Mouse (Mus musculus): ENCODE results near the gene Capn8. TPM values are rescaled to one million over a fixed set of nuclear protein-coding genes. Genes with fewer than 3 reads are reported as not detected.
A peak's percentile ranks its signal among the peaks of the same experiment; 100 is the strongest.

Capn8 gene
- polyA plus RNA-seq, 1 experiment from 2014 or later: 2.1 TPM

DNA sequence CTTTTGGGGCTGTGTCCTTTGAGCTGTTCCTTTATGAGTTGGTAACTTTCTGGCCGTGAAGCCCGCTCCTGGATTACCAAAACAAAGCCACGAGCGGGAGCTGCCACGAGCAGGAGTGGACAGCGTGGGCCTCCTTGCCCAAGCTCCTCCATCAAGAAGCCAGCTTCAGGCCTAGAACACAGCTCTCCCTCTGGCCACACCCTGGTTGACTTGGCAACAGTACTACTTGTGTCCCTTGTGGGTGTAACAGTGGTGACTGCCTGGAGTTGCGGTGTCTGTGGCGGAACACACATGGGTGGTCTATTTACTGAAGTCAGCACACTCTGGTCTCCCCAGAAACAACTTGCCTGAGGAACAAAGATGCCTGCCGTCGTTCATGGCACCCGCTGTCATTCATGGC, 104.9 kb downstream of the Capn8 start:
- Histone ChIP-seq H3K4me3 (ENCODE audit: low read depth, low read length) (no peak overlapping the region), H3K9ac (ENCODE audit: low read length) (no peak overlapping the region), H3K27ac (ENCODE audit: low read depth) (no peak overlapping the region), H3K4me1 (replicated peaks; ENCODE audit: control insufficient read depth, insufficient read depth, low read length) (peaks cover 17% of the 10 kb centered on the region), H3K36me3 (ENCODE audit: control insufficient read depth, insufficient read depth, low read length) (no peaks in the 10 kb centered on the region), H3K4me2 (ENCODE audit: low read length) (no peak overlapping the region), H3K9me3 (ENCODE audit: control insufficient read depth, low read length) (no peaks in the 10 kb centered on the region), H3K27me3 (replicated peaks; ENCODE audit: control insufficient read depth, insufficient read depth, low read length) (no peaks in the 10 kb centered on the region)
- 73% methylated on average over 11 of the region's 11 CpGs for WGBS
- ATAC-seq (replicated peaks; ENCODE audit: low FRiP score, low TSS enrichment, low read depth): no peak
- no peak for DNase-seq (ENCODE audit: low spot score)

DNA sequence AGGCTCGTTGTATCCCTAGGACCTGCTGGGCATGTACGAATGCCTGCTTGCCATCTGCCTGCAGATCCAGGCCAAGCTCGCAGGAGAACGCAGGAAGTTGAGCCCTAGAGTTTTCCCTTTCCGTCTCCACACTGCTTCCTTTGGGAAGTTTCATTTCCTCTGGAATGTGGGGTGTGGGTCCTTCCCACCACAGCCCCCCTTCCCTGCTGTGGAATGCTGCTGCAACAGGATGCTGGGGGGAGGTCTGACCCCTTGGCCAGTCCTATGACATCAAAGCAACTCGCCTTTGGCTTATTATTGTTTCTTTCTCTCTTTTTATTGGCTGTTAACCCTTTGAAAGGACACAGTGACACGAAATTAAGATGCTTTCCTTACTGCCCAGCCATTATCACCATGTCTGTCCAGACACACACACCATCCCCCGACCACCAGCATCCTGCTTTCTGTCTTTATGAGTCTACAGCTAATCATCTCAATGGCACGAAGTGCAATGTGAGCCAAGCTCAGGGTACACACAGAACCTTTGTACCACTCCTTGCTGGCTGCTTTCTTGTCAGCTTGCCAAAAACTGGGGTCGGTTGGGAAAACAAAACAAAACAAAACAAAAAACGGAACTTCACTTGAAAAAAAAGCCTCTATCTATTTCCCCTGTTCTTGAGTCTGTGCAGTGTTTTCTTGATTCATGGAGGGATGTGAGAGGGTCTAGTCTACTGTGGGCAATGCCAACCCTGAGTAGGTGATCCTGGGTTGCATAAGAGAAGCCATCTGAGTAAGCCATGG, 105.9 kb downstream of the Capn8 start:
- no peaks in the 10 kb centered on the region for H3K27me3 ChIP-seq (replicated peaks; ENCODE audit: control insufficient read depth, insufficient read depth, low read length)
- no peaks in the 10 kb centered on the region for H3K9me3 ChIP-seq (ENCODE audit: control insufficient read depth, low read length)
- DNase-seq (ENCODE audit: low spot score) (no peak), ATAC-seq (replicated peaks; ENCODE audit: low FRiP score, low TSS enrichment, low read depth) (0 out of 2 replicates have a peak, but pooled peaks have one; percentile 45)
- peaks cover 17% of the 10 kb centered on the region for H3K4me1 ChIP-seq (replicated peaks; ENCODE audit: control insufficient read depth, insufficient read depth, low read length)
- H3K4me2 ChIP-seq (ENCODE audit: low read length): no peak overlapping the region
- H3K27ac ChIP-seq (ENCODE audit: low read depth): peak overlapping the region; percentile 20
- 32% methylated on average over 11 of the region's 11 CpGs for WGBS
- H3K36me3 ChIP-seq (ENCODE audit: control insufficient read depth, insufficient read depth, low read length): no peaks in the 10 kb centered on the region
- no peak overlapping the region for H3K9ac ChIP-seq (ENCODE audit: low read length)
- H3K4me3 ChIP-seq (ENCODE audit: low read depth, low read length): no peak overlapping the region

DNA sequence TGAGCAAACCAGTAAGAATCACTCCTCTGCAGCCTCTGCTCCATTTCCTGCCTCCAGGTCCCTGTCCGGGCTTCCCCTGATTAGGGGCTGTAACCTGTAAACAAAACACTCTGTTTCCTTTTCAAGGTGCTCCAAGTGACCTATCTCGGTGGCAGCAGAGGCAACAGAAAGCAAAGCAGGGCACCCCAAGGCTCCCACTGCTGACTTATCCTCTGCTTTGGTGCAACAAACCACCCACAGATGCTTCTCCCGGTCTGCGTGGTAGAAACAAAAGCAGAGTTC, 106.5 kb downstream of the Capn8 start:
- H3K27ac ChIP-seq (ENCODE audit: low read depth): peak overlapping the region; percentile 20
- H3K4me3 ChIP-seq (ENCODE audit: low read depth, low read length): no peak overlapping the region
- no peaks in the 10 kb centered on the region for H3K9me3 ChIP-seq (ENCODE audit: control insufficient read depth, low read length)
- H3K4me1 ChIP-seq (replicated peaks; ENCODE audit: control insufficient read depth, insufficient read depth, low read length): peaks cover 17% of the 10 kb centered on the region
- H3K36me3 ChIP-seq (ENCODE audit: control insufficient read depth, insufficient read depth, low read length): no peaks in the 10 kb centered on the region
- H3K4me2 ChIP-seq (ENCODE audit: low read length): no peak overlapping the region
- WGBS: 41% methylated on average over 4 of the region's 4 CpGs
- no peaks in the 10 kb centered on the region for H3K27me3 ChIP-seq (replicated peaks; ENCODE audit: control insufficient read depth, insufficient read depth, low read length)
- no peak for ATAC-seq (replicated peaks; ENCODE audit: low FRiP score, low TSS enrichment, low read depth)
- H3K9ac ChIP-seq (ENCODE audit: low read length): no peak overlapping the region
- DNase-seq (ENCODE audit: low spot score): no peak

DNA sequence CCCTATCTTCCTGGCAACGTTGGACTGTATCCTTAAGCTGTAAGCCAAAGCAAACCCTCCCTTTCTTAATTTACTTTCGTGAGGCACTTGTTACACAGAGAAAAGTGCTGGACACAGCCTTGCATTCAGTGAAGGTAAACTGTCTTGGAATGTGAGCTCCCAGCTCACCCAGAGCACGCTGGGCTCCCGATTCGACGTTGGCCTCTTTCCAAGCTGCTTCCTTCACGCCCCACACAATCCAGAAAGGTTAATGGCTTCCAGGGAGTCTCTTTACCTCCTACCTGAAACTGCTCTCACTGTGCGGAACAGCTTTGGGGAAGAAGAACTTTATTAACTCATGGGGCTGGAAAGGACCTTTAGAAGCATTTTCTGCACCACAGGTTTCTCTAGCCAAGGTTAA, 110.5 kb downstream of the Capn8 start:
- DNase-seq (ENCODE audit: low spot score) (no peak), ATAC-seq (replicated peaks; ENCODE audit: low FRiP score, low TSS enrichment, low read depth) (no peak)
- no peak overlapping the region for H3K4me3 ChIP-seq (ENCODE audit: low read depth, low read length)
- H3K36me3 ChIP-seq (ENCODE audit: control insufficient read depth, insufficient read depth, low read length): no peaks in the 10 kb centered on the region
- no peaks in the 10 kb centered on the region for H3K27me3 ChIP-seq (replicated peaks; ENCODE audit: control insufficient read depth, insufficient read depth, low read length)
- no peaks in the 10 kb centered on the region for H3K9me3 ChIP-seq (ENCODE audit: control insufficient read depth, low read length)
- WGBS: 40% methylated on average over 8 of the region's 8 CpGs
- H3K4me1 ChIP-seq (replicated peaks; ENCODE audit: control insufficient read depth, insufficient read depth, low read length): peaks cover 18% of the 10 kb centered on the region
- H3K27ac ChIP-seq (ENCODE audit: low read depth): no peak overlapping the region
- H3K4me2 ChIP-seq (ENCODE audit: low read length): no peak overlapping the region
- no peak overlapping the region for H3K9ac ChIP-seq (ENCODE audit: low read length)

DNA sequence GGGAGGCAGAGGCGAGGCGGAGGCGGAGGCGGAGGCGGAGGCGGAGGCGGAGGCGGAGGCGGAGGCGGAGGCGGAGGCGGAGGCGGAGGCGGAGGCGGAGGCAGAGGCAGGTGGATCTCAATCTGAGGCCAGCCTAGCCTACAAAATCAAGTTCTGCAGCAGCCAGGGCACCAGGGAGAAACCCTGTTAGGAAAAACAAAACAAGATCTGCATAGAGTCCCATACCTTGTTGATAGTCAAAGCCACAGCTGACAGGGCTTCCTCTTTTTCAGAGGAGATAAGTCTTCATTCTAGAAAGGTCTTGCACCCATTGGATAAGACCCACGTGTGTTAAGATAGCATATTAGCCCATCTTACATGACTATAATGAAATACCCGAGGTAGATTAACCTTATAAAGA, 113.3 kb downstream of the Capn8 start:
- Histone ChIP-seq H3K9me3 (ENCODE audit: control insufficient read depth, low read length) (no peaks in the 10 kb centered on the region), H3K27ac (ENCODE audit: low read depth) (no peak overlapping the region), H3K4me2 (ENCODE audit: low read length) (no peak overlapping the region), H3K9ac (ENCODE audit: low read length) (no peak overlapping the region), H3K4me1 (replicated peaks; ENCODE audit: control insufficient read depth, insufficient read depth, low read length) (peaks cover 17% of the 10 kb centered on the region), H3K4me3 (ENCODE audit: low read depth, low read length) (no peak overlapping the region), H3K36me3 (ENCODE audit: control insufficient read depth, insufficient read depth, low read length) (no peaks in the 10 kb centered on the region), H3K27me3 (replicated peaks; ENCODE audit: control insufficient read depth, insufficient read depth, low read length) (no peaks in the 10 kb centered on the region)
- ATAC-seq (replicated peaks; ENCODE audit: low FRiP score, low TSS enrichment, low read depth): no peak
- DNase-seq (ENCODE audit: low spot score): no peak
- 96% methylated on average over 17 of the region's 17 CpGs for WGBS

DNA sequence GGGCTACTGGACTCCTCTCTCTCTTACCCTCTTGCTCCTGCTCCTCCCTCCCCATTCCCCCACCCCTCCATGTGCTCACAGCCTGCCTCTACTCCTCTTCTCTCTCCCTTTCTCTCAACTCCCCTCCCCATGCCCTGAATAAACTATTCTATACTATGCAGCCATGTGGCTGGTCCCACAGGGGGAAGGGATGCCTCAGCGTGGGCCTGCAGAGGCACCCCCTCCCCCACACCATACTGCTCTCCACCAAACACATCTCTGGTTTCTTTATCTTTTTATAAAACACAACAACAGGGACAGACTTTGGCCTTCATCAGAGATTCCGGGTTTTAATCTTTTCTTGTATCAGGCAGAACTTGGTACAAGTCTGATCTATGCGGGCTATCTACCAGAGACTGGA, 114.4 kb downstream of the Capn8 start:
- Histone ChIP-seq H3K9me3 (ENCODE audit: control insufficient read depth, low read length) (no peaks in the 10 kb centered on the region), H3K36me3 (ENCODE audit: control insufficient read depth, insufficient read depth, low read length) (no peaks in the 10 kb centered on the region), H3K27me3 (replicated peaks; ENCODE audit: control insufficient read depth, insufficient read depth, low read length) (no peaks in the 10 kb centered on the region), H3K27ac (ENCODE audit: low read depth) (no peak overlapping the region), H3K4me3 (ENCODE audit: low read depth, low read length) (no peak overlapping the region), H3K4me1 (replicated peaks; ENCODE audit: control insufficient read depth, insufficient read depth, low read length) (peaks cover 16% of the 10 kb centered on the region), H3K9ac (ENCODE audit: low read length) (no peak overlapping the region), H3K4me2 (ENCODE audit: low read length) (no peak overlapping the region)
- DNase-seq (ENCODE audit: low spot score) (no peak), ATAC-seq (replicated peaks; ENCODE audit: low FRiP score, low TSS enrichment, low read depth) (no peak)
- 48% methylated on average over 3 of the region's 3 CpGs for WGBS

DNA sequence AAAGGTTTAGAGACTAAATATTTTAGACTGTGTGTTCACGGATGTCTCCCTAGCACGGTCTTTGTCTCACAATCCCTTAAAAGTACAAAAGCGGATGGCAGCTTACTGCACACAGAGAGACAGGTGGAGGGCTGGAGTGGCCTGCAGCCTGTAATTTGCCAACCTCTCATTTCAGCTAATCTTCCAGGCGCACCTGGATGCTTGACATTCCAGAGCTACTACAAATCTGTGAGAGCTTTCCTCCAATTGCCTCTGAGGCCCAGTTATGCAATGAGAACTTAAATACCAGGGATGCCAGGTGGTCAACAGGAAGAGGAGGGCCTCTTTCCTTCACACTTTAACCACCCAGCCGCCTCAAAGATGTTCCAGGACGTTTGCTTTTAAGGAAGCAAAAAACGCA, 114.8 kb downstream of the Capn8 start:
- Histone ChIP-seq H3K4me3 (ENCODE audit: low read depth, low read length) (no peak overlapping the region), H3K27ac (ENCODE audit: low read depth) (no peak overlapping the region), H3K9me3 (ENCODE audit: control insufficient read depth, low read length) (no peaks in the 10 kb centered on the region), H3K36me3 (ENCODE audit: control insufficient read depth, insufficient read depth, low read length) (no peaks in the 10 kb centered on the region), H3K4me2 (ENCODE audit: low read length) (no peak overlapping the region), H3K4me1 (replicated peaks; ENCODE audit: control insufficient read depth, insufficient read depth, low read length) (peaks cover 16% of the 10 kb centered on the region), H3K27me3 (replicated peaks; ENCODE audit: control insufficient read depth, insufficient read depth, low read length) (no peaks in the 10 kb centered on the region), H3K9ac (ENCODE audit: low read length) (no peak overlapping the region)
- WGBS: 39% methylated on average over 7 of the region's 7 CpGs
- DNase-seq (ENCODE audit: low spot score) (no peak), ATAC-seq (replicated peaks; ENCODE audit: low FRiP score, low TSS enrichment, low read depth) (peak; percentile 47; the same call in 1 of the 2 replicates)

Other genes starting within 250 kb of the Capn8 start
- gene Fbxo28, start 223.4 kb upstream of the Capn8 start, polyA plus RNA-seq (2014; fragmentation: Nextera tagmentation; extraction: Ambion mirVana): 20.9 and 22.6 TPM in 2 replicates
- 26.9 and 27.5 TPM in 2 replicates for gene Trp53bp2, start 155.8 kb upstream of the Capn8 start, polyA plus RNA-seq (2014; fragmentation: Nextera tagmentation; extraction: Ambion mirVana)
- 89.9 and 94.5 TPM in 2 replicates for gene Capn2, start 47.4 kb upstream of the Capn8 start, polyA plus RNA-seq (2014; fragmentation: Nextera tagmentation; extraction: Ambion mirVana)
- not detected in 2 replicates for gene Ccdc185, start 184.2 kb downstream of the Capn8 start, polyA plus RNA-seq (2014; fragmentation: Nextera tagmentation; extraction: Ambion mirVana)
- 24.5 and 26.9 TPM in 2 replicates for gene Susd4, start 198.9 kb downstream of the Capn8 start, polyA plus RNA-seq (2014; fragmentation: Nextera tagmentation; extraction: Ambion mirVana)